Mouse (Mus musculus) kidney, adult 10 weeks (tissue): Measurements from ENCODE around the gene Rdh5. TPM values are rescaled to one million over a fixed set of nuclear protein-coding genes. Genes with fewer than 3 reads are reported as not detected.

Experiments used
- polyA plus RNA-seq: library from polyadenylated mRNA; stranded (reverse); fragments of 350-450 nt; fragmentation: Illumina TruSeq; extraction: RNeasy Lipid Tissue Mini Kit (QIAGEN cat#74804); gene quantifications from one replicate; pipeline ENCODE4 v1.2.3, GENCODE M21; 2014; ENCODE audit warnings: low read depth, low replicate concordance

Rdh5 gene
- 5.7 TPM for polyA plus RNA-seq

DNA sequence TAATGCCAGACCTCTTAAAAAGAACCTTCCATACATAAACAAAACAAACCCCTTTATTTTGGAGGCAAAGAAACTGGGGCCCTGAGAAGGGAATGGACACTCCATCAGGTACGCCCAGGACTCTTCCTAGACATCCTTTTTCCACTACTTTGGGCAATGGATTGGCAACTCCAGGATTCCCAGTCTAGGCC is at the start of gene Rdh5:
Gene Rdh5 (minus strand): TSS at position 67 of the 191 bp plus-strand sequence.

DNA sequence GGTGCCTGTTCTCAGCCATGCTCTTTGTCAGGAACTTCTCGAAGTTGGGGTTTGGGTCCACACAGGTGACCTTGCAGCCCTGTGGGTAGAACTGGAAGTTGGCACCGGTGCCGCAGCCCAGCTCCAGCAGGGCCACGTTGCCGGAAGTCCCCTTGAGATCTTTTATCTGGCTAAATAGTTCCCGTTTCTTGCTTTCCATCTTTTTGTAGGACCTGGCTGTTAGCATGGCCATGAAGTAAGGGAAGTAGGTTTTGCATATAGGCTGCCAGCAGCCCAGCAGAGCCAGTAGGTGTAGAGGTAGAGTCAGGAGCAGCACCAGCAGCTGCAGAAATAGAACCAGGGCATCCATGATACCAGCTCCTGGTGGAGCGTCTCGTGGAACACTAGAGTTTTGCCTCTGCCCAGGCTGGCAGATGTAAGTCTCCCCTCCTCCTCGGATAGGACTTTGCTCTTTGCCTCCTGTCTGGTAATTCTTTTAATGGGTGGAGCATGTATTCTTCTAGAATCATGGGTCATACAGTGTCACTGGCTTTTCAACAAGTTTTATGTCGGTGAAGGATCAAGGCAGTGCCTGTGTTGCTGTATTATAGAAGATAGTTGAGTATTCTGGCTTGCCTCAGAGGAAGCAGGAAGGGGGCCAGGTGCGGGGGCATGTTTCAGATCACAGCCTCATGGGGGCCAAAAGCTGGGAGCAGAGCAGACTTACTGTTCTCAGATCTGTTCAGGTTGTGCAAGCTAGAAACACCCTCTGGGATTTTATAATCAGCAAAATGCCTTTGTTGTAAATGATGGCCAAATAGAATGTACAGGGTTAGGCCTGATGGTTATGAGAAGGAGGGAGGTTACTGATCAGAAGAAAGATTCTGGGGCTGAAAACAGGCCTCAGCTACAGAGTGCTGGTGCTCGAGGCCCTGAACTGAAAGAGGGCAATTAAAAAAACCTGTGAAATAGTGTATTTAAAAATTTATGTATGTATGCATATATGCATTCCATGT is 38.2 kb upstream of the Rdh5 start, which contains the start of gene Mettl7b:
Gene Mettl7b (minus strand): TSS at position 399 of the 995 bp plus-strand sequence.

DNA sequence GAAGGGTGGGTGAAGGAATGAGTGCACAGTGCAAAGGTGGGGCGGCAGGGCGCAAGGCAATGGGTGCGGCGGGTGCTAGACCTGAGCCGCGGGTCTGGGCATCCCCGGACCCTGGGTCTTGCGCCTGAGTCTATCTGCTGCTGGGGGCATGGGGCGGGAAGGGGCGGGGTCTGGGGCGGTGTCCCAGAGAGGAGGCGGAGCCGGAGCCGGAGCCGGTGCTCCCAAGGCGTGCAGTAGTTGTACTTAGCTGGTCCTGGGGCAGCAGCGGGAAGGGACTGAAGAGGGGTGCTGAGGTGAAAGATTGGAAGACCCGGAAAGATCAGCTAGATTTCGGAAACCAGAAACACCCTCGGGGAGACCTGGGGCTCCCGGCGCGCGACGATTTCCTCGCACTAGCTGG is 10.9 kb upstream of the Rdh5 start, which contains the start of gene Itga7:
Gene Itga7 (plus strand): TSS at position 245 of the 400 bp plus-strand sequence.

DNA sequence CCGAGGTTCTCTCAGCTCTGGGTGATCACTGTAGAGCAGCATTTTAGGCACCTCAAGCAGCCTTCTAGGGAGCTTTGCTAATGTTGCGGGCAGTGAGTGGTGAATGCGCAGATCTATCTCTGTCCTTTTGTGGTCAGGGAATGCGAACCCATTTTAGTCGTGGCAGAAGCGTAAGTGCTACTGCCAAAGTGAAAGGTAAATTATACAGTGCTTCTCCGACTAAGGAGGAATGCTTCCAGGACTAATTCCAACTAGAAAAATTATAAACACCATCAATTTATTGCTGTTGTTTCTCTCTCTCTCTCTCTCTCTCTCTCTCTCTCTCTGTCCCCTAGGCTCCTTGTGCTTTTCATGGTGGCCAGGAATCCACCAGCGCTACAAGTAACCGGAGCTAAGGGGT is 1.2 kb upstream of the Rdh5 start, which contains the start of gene Bloc1s1:
Gene Bloc1s1 (minus strand): TSS at position 101 of the 400 bp plus-strand sequence.

DNA sequence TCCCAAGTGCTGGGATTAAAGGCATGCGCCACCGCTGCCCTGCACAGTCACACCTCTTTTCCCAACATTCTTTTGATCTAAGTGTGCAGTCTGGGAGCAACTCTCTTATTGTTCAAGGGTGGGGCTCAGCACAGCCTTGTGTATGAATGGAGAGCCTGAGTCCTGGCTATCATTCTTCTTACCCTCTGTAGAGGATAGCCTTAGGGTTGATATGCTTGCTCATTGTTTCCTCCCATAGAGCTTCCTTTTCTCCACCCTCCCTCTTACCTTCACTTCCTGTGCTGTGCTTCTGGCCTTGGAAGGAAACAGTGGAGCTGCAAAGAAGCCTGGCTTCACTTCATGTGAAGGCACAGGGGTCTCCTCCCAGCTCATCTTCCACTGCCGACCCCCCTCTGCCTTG is 22.0 kb downstream of the Rdh5 start, which contains the start of gene Cd63:
Gene Cd63 (plus strand): TSS at position 292 of the 400 bp plus-strand sequence.

DNA sequence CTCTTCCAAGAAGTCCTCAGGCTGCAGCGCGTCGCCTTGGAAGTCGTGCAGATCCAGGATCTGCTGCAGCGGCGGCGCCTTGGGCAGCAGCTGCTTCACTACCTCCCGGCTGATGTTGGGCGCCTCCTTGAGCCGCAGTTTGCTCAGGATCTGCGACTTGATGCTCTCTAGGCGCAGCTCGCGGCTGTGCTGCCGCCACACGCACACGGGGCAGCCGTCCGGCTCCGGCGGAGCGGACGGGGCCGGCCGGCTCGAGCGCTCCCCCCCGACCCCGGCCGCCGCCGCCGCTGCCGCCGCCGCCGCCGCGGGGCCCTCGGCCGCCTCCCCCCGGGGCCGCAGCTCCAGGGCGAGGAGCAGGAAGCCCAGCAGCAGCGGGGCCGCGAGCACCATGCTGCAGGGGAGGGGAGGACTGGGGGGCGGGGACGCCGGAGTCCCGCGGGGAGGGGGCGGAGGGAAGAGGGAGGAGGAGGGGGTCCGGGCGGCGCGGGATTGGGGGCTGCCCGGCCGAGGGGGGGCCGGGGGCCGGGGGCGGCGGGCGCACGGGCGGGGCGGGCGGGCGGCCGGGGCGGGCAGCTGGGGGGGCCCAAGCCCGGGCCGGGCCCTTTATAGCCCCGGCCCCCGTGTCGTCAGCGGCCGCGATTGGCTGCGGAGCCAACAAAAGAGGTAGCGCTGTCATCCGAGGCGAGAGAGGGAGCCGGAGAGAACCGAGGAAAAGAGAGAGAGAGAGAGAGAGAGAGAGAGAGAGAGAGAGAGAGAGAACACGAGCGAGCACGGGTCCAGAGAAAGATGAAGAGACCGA is 31.2 kb downstream of the Rdh5 start, which contains the start of gene Gdf11:
Gene Gdf11 (minus strand): TSS at position 423 of the 799 bp plus-strand sequence.

Other genes starting within 250 kb of the Rdh5 start
- 25.8 TPM for gene Suox, start 248.8 kb downstream of the Rdh5 start, polyA plus RNA-seq
- 128 TPM for gene Rab5b, start 226.6 kb downstream of the Rdh5 start, polyA plus RNA-seq
- not detected for gene Pmel, start 218.7 kb downstream of the Rdh5 start, polyA plus RNA-seq
- gene Cdk2, start 217.9 kb downstream of the Rdh5 start, polyA plus RNA-seq, result 8.1 TPM
- gene Dgka, start 178.0 kb downstream of the Rdh5 start, polyA plus RNA-seq, result 8.3 TPM
- 0.57 TPM for gene Pym1, start 175.0 kb downstream of the Rdh5 start, polyA plus RNA-seq
- 0.36 TPM for gene Mmp19, start 132.0 kb downstream of the Rdh5 start, polyA plus RNA-seq
- 33.2 TPM for gene Dnajc14, start 118.8 kb downstream of the Rdh5 start, polyA plus RNA-seq
- gene Tmem198b, start 118.5 kb downstream of the Rdh5 start, polyA plus RNA-seq, result 2.6 TPM
- gene Sarnp, start 105.6 kb downstream of the Rdh5 start, polyA plus RNA-seq, result 248 TPM
- 130 TPM for gene Ormdl2, start 101.2 kb downstream of the Rdh5 start, polyA plus RNA-seq
- 3.1 TPM for gene Gdf11, start 31.2 kb downstream of the Rdh5 start, polyA plus RNA-seq
- 1,560 TPM for gene Cd63, start 21.9 kb downstream of the Rdh5 start, polyA plus RNA-seq
- 12.2 TPM for gene Bloc1s1, start 1.1 kb upstream of the Rdh5 start, polyA plus RNA-seq
- 0.85 TPM for gene Itga7, start 10.9 kb upstream of the Rdh5 start, polyA plus RNA-seq
- 25.7 TPM for gene Mettl7b, start 38.1 kb upstream of the Rdh5 start, polyA plus RNA-seq
- not detected for gene Olfr9, start 66.5 kb upstream of the Rdh5 start, polyA plus RNA-seq
- not detected for gene Olfr763, start 87.9 kb upstream of the Rdh5 start, polyA plus RNA-seq
- not detected for gene Olfr764-ps1, start 117.0 kb upstream of the Rdh5 start, polyA plus RNA-seq
- gene Olfr765, start 127.1 kb upstream of the Rdh5 start, polyA plus RNA-seq, result not detected
- gene Olfr766-ps1, start 146.1 kb upstream of the Rdh5 start, polyA plus RNA-seq, result not detected
- not detected for gene Olfr767, start 160.0 kb upstream of the Rdh5 start, polyA plus RNA-seq
- gene Olfr768, start 176.5 kb upstream of the Rdh5 start, polyA plus RNA-seq, result not detected
- not detected for gene Olfr769, start 195.0 kb upstream of the Rdh5 start, polyA plus RNA-seq
- not detected for gene Olfr770, start 216.1 kb upstream of the Rdh5 start, polyA plus RNA-seq
- gene Olfr771, start 241.9 kb upstream of the Rdh5 start, polyA plus RNA-seq, result not detected